Mouse (Mus musculus) myocyte (in vitro differentiated cells): ENCODE results near the gene Safb. TPM values are rescaled to one million over a fixed set of nuclear protein-coding genes. Genes with fewer than 3 reads are reported as not detected.

Source experiments
- H3K27me3 ChIP-seq: one replicate; pipeline ENCODE4 v1.6.1; 2011; ENCODE audit not compliant: control insufficient read depth, insufficient read depth, insufficient read length
- H3K36me3 ChIP-seq: one replicate; pipeline ENCODE4 v1.6.1; 2011; ENCODE audit not compliant: control insufficient read depth, insufficient read depth
- H3K4me2 ChIP-seq: one replicate; pipeline ENCODE4 v1.6.1; 2011; ENCODE audit warnings: low read depth, control low read depth
- H3K4me3 ChIP-seq: one replicate; pipeline ENCODE4 v1.5.1; 2011; ENCODE audit warnings: mild to moderate bottlenecking, control low read depth, moderate library complexity
- H3K79me2 ChIP-seq: one replicate; pipeline ENCODE4 v1.6.1; 2011; ENCODE audit not compliant: control insufficient read depth, insufficient read depth
- H3ac ChIP-seq: one replicate; pipeline ENCODE4 v1.6.1; 2011; ENCODE audit not compliant: control insufficient read depth, insufficient read length
- CEBPB ChIP-seq: IDR thresholded peaks from 2 replicates; pipeline ENCODE4 v1.6.1; 2011; ENCODE audit warnings: mild to moderate bottlenecking, moderate library complexity; ENCODE audit not compliant: poor library complexity, insufficient read depth, severe bottlenecking
- E2F4 ChIP-seq: IDR thresholded peaks from one replicate; pipeline ENCODE4 v1.6.1; 2011; ENCODE audit warnings: mild to moderate bottlenecking, control low read depth, moderate library complexity; ENCODE audit not compliant: insufficient read depth
- MAX ChIP-seq: IDR thresholded peaks from one replicate; pipeline ENCODE4 v1.6.1; 2011; ENCODE audit warnings: low read depth, mild to moderate bottlenecking, control low read depth
- MYOD1 ChIP-seq, 3 experiments: IDR thresholded peaks; one replicate each; pipeline ENCODE4 v1.6.1; 2011; ENCODE audit warnings: control low read depth in 2 of 3, low read depth in 2 of 3, mild to moderate bottlenecking in 2 of 3, moderate library complexity in 1 of 3; ENCODE audit not compliant: insufficient read length in 2 of 3, control insufficient read depth in 1 of 3
- MYOG ChIP-seq, 3 experiments: IDR thresholded peaks; one replicate each; pipeline ENCODE4 v1.6.1; 2011; ENCODE audit warnings: control low read depth in 2 of 3, low read depth in 2 of 3, mild to moderate bottlenecking in 2 of 3; ENCODE audit not compliant: insufficient read length in 2 of 3, control insufficient read depth in 1 of 3, insufficient read depth in 1 of 3
- POLR2A ChIP-seq: IDR thresholded peaks from one replicate; pipeline ENCODE4 v1.6.1; 2011; ENCODE audit warnings: low read depth, mild to moderate bottlenecking, control low read depth, moderate library complexity; ENCODE audit not compliant: insufficient read length
- POLR2AphosphoS2 ChIP-seq: IDR thresholded peaks from one replicate; pipeline ENCODE4 v1.6.1; 2011; ENCODE audit warnings: low read depth, control low read depth; ENCODE audit not compliant: insufficient read length
- REST ChIP-seq: IDR thresholded peaks from one replicate; pipeline ENCODE4 v1.6.1; 2011; ENCODE audit warnings: mild to moderate bottlenecking, control low read depth, moderate library complexity; ENCODE audit not compliant: insufficient read depth, insufficient read length
- SRF ChIP-seq: IDR thresholded peaks from one replicate; pipeline ENCODE4 v1.6.1; 2011; ENCODE audit warnings: low read depth; ENCODE audit not compliant: control insufficient read depth, insufficient read length
- TCF12 ChIP-seq: IDR thresholded peaks from one replicate; pipeline ENCODE4 v1.6.1; 2011; ENCODE audit warnings: mild to moderate bottlenecking, control low read depth; ENCODE audit not compliant: poor library complexity, insufficient read depth, severe bottlenecking
- TCF3 ChIP-seq: IDR thresholded peaks from one replicate; pipeline ENCODE4 v1.6.1; 2011; ENCODE audit warnings: low read depth, control low read depth; ENCODE audit not compliant: insufficient read length
- USF1 ChIP-seq: IDR thresholded peaks from one replicate; pipeline ENCODE4 v1.6.1; 2011; ENCODE audit warnings: low read depth, mild to moderate bottlenecking, control low read depth, moderate library complexity
- polyA plus RNA-seq: library from polyadenylated mRNA; unstranded; fragments of >200 nt; fragmentation: generic; extraction: Trizol; gene quantifications from one replicate; pipeline ENCODE4 v1.2.1, GENCODE M21; 2012; ENCODE audit warnings: missing spikeins

Gene Safb
- polyA plus RNA-seq, 1 experiment = 58.9 TPM

- H3K36me3 ChIP-seq = no peaks in the 10 kb centered on the region
- no peaks in the 10 kb centered on the region for H3K27me3 ChIP-seq
- H3ac ChIP-seq = no peak overlapping the region
- TF ChIP-seq TCF3 (no peak), E2F4 (no peak), REST (no peak), MYOG (IDR thresholded peaks at IDR 0.05; ENCODE audit: control insufficient read depth in 1 of 3, insufficient read depth in 1 of 3, insufficient read length in 2 of 3, low read depth in 2 of 3) (no peak), TCF12 (no peak), POLR2AphosphoS2 (no peak), MAX (no peak), CEBPB (no peak), MYOD1 (IDR thresholded peaks at IDR 0.05; ENCODE audit: control insufficient read depth in 1 of 3, insufficient read length in 2 of 3, low read depth in 2 of 3) (no peak), POLR2A (no peak), SRF (no peak), USF1 (no peak)
- no peak overlapping the region for H3K4me2 ChIP-seq
- no peak overlapping the region for H3K4me3 ChIP-seq
- H3K79me2 ChIP-seq = no peaks in the 10 kb centered on the region
Measured at GRCm38 (mm10) chr17:56542736-56543135, 41.9 kb upstream of the Safb start.

- Histone ChIP-seq H3K4me2 (no peak overlapping the region), H3K4me3 (no peak overlapping the region), H3K79me2 (no peaks in the 10 kb centered on the region), H3K27me3 (no peaks in the 10 kb centered on the region), H3K36me3 (no peaks in the 10 kb centered on the region), H3ac (no peak overlapping the region)
- TF ChIP-seq MYOG (IDR thresholded peaks at IDR 0.05; ENCODE audit: control insufficient read depth in 1 of 3, insufficient read depth in 1 of 3, insufficient read length in 2 of 3, low read depth in 2 of 3) (no peak), POLR2AphosphoS2 (no peak), E2F4 (no peak), MAX (no peak), POLR2A (no peak), USF1 (no peak), MYOD1 (IDR thresholded peaks at IDR 0.05; ENCODE audit: control insufficient read depth in 1 of 3, insufficient read length in 2 of 3, low read depth in 2 of 3) (no peak), SRF (no peak), TCF12 (no peak), CEBPB (no peak), REST (no peak), TCF3 (no peak)
Measured at GRCm38 (mm10) chr17:56543684-56544224, 40.9 kb upstream of the Safb start.

- TF ChIP-seq MYOD1 (IDR thresholded peaks at IDR 0.05; ENCODE audit: control insufficient read depth in 1 of 3, insufficient read length in 2 of 3, low read depth in 2 of 3) = no peak
- TF ChIP-seq SRF = no peak
- no peak for TF ChIP-seq POLR2AphosphoS2
- no peak for TF ChIP-seq MAX
- no peak for TF ChIP-seq USF1
- TF ChIP-seq TCF12 = no peak
- TF ChIP-seq MYOG (IDR thresholded peaks at IDR 0.05; ENCODE audit: control insufficient read depth in 1 of 3, insufficient read depth in 1 of 3, insufficient read length in 2 of 3, low read depth in 2 of 3) = no peak
- TF ChIP-seq REST = no peak
- TF ChIP-seq E2F4 = no peak
- no peak for TF ChIP-seq POLR2A
- TF ChIP-seq TCF3 = no peak
- TF ChIP-seq CEBPB = no peak
- no peaks in the 10 kb centered on the region for H3K79me2 ChIP-seq
- H3K4me3 ChIP-seq = no peak overlapping the region
- no peak overlapping the region for H3K4me2 ChIP-seq
- no peaks in the 10 kb centered on the region for H3K36me3 ChIP-seq
- H3K27me3 ChIP-seq = no peaks in the 10 kb centered on the region
- H3ac ChIP-seq = no peak overlapping the region
Measured at GRCm38 (mm10) chr17:56544699-56545387, 39.8 kb upstream of the Safb start.

- TF ChIP-seq POLR2AphosphoS2 = no peak
- no peak for TF ChIP-seq SRF
- no peak for TF ChIP-seq USF1
- TF ChIP-seq E2F4 = no peak
- TF ChIP-seq REST = no peak
- no peak for TF ChIP-seq POLR2A
- TF ChIP-seq MAX = no peak
- TF ChIP-seq MYOD1 (IDR thresholded peaks at IDR 0.05; ENCODE audit: control insufficient read depth in 1 of 3, insufficient read length in 2 of 3, low read depth in 2 of 3) = no peak
- TF ChIP-seq TCF3 = no peak
- no peak for TF ChIP-seq MYOG (IDR thresholded peaks at IDR 0.05; ENCODE audit: control insufficient read depth in 1 of 3, insufficient read depth in 1 of 3, insufficient read length in 2 of 3, low read depth in 2 of 3)
- no peak for TF ChIP-seq CEBPB
- no peak for TF ChIP-seq TCF12
- Histone ChIP-seq H3K4me3 (no peak overlapping the region), H3ac (no peak overlapping the region), H3K4me2 (no peak overlapping the region), H3K27me3 (no peaks in the 10 kb centered on the region), H3K79me2 (no peaks in the 10 kb centered on the region), H3K36me3 (no peaks in the 10 kb centered on the region)
Measured at GRCm38 (mm10) chr17:56545945-56546344, 38.7 kb upstream of the Safb start.
